Mouse (Mus musculus) heart, embryonic 15.5 days (tissue): ENCODE data around the gene Yars. TPM values are rescaled to one million over a fixed set of nuclear protein-coding genes. Genes with fewer than 3 reads are reported as not detected.

Experiments
- ATAC-seq: fragments of 200-750 bp; cut with Nextera tagmentation; replicated peaks from 2 replicates; pipeline ENCODE4 v1.8.0; 2017; ENCODE audit warnings: low read depth, moderate TSS enrichment; ENCODE audit not compliant: insufficient number of reproducible peaks, insufficient read depth, low FRiP score
- H3K27ac ChIP-seq: fragments of 300-500 bp; sonication (generic); 2 replicates; pipeline ENCODE4 v1.5.1; 2015; ENCODE audit warnings: mild to moderate bottlenecking, inconsistent platforms
- H3K27me3 ChIP-seq: fragments of 300-500 bp; sonication (generic); 2 replicates; pipeline ENCODE4 v1.6.1; 2015; ENCODE audit warnings: inconsistent platforms
- H3K36me3 ChIP-seq: fragments of 300-500 bp; sonication (generic); 2 replicates; pipeline ENCODE4 v1.6.1; 2015; ENCODE audit warnings: mild to moderate bottlenecking, inconsistent platforms
- H3K4me1 ChIP-seq: fragments of 300-500 bp; sonication (generic); replicated peaks from 2 replicates; pipeline ENCODE4 v1.6.1; 2015; ENCODE audit warnings: inconsistent platforms
- H3K4me2 ChIP-seq: fragments of 300-500 bp; sonication (generic); 2 replicates; pipeline ENCODE4 v1.6.1; 2015; ENCODE audit warnings: inconsistent platforms, mild to moderate bottlenecking, moderate library complexity
- H3K4me3 ChIP-seq: fragments of 300-500 bp; sonication (generic); 2 replicates; pipeline ENCODE4 v1.5.1; 2015; ENCODE audit warnings: mild to moderate bottlenecking, inconsistent platforms
- H3K9ac ChIP-seq: fragments of 300-500 bp; sonication (generic); 2 replicates; pipeline ENCODE4 v1.6.1; 2015; ENCODE audit warnings: mild to moderate bottlenecking, inconsistent platforms
- H3K9me3 ChIP-seq: fragments of 300-500 bp; sonication (generic); replicated peaks from 2 replicates; pipeline ENCODE4 v1.6.1; 2016; ENCODE audit warnings: inconsistent platforms
- WGBS: fragments of 180-500 bp; shearing (Covaris S2); methylation state at CpG from one replicate; pipeline ENCODE4 v1.1.7; 2015; ENCODE audit warnings: mixed read lengths; 5-methylcytosine and 5-hydroxymethylcytosine counted together
- polyA plus RNA-seq: library from polyadenylated mRNA; unstranded; fragments of >200 nt; fragmentation: Nextera tagmentation; extraction: Ambion mirVana; gene quantifications from 2 replicates; pipeline ENCODE4 v1.2.1, GENCODE M21; 2015

Yars gene
- polyA plus RNA-seq, 1 experiment from 2014 or later, result 40.8 TPM

- Histone ChIP-seq H3K4me1 (peaks cover 39% of the 10 kb centered on the region), H3K36me3 (no peaks in the 10 kb centered on the region), H3K9ac (no peak overlapping the region), H3K9me3 (no peaks in the 10 kb centered on the region), H3K4me3 (no peak overlapping the region), H3K4me2 (no peak overlapping the region), H3K27ac (no peak overlapping the region), H3K27me3 (peaks cover 79% of the 10 kb centered on the region)
- WGBS, result 77% methylated on average over 9 of the region's 9 CpGs
- ATAC-seq, result no peak
Observed at GRCm38 (mm10) chr4:129232561-129233360, 43.2 kb downstream of the Yars start.

- no peaks in the 10 kb centered on the region for H3K36me3 ChIP-seq
- H3K4me2 ChIP-seq, result no peak overlapping the region
- peaks cover 79% of the 10 kb centered on the region for H3K27me3 ChIP-seq
- H3K9me3 ChIP-seq, result no peaks in the 10 kb centered on the region
- no peak overlapping the region for H3K9ac ChIP-seq
- peaks cover 51% of the 10 kb centered on the region for H3K4me1 ChIP-seq
- ATAC-seq, result no peak
- H3K27ac ChIP-seq, result no peak overlapping the region
- H3K4me3 ChIP-seq, result no peak overlapping the region
- 6% methylated on average over 7 of the region's 7 CpGs for WGBS
Observed at GRCm38 (mm10) chr4:129234488-129234887, 44.9 kb downstream of the Yars start.

- Histone ChIP-seq H3K4me3 (no peak overlapping the region), H3K27ac (0 out of 2 replicates have a peak overlapping the region, but pooled peaks have one; percentile 40), H3K4me1 (peaks cover 52% of the 10 kb centered on the region), H3K4me2 (no peak overlapping the region), H3K36me3 (no peaks in the 10 kb centered on the region), H3K27me3 (peaks cover 79% of the 10 kb centered on the region), H3K9me3 (no peaks in the 10 kb centered on the region), H3K9ac (no peak overlapping the region)
- 54% methylated on average over 3 of the region's 3 CpGs for WGBS
- no peak for ATAC-seq
Observed at GRCm38 (mm10) chr4:129235147-129235546, 45.6 kb downstream of the Yars start.

GRCm38 (mm10) chr4:129236236-129236813 is 46.8 kb downstream of the Yars start:
- Histone ChIP-seq H3K27me3 (peaks cover 79% of the 10 kb centered on the region), H3K4me3 (no peak overlapping the region), H3K27ac (no peak overlapping the region), H3K9ac (no peak overlapping the region), H3K36me3 (no peaks in the 10 kb centered on the region), H3K4me1 (peaks cover 52% of the 10 kb centered on the region), H3K4me2 (no peak overlapping the region), H3K9me3 (no peaks in the 10 kb centered on the region)
- no peak for ATAC-seq
- WGBS, result 84% methylated on average over 8 of the region's 8 CpGs

- ATAC-seq, result no peak
- H3K9me3 ChIP-seq, result no peaks in the 10 kb centered on the region
- no peaks in the 10 kb centered on the region for H3K36me3 ChIP-seq
- peaks cover 55% of the 10 kb centered on the region for H3K4me1 ChIP-seq
- H3K27ac ChIP-seq, result no peak overlapping the region
- H3K4me2 ChIP-seq, result peak overlapping the region; percentile 94
- peaks cover 72% of the 10 kb centered on the region for H3K27me3 ChIP-seq
- WGBS, result 13% methylated on average over 21 of the region's 21 CpGs
- no peak overlapping the region for H3K9ac ChIP-seq
- peak overlapping the region; percentile 63 for H3K4me3 ChIP-seq
Observed at GRCm38 (mm10) chr4:129237843-129238441, 48.4 kb downstream of the Yars start.

GRCm38 (mm10) chr4:129238579-129239016 is 49.0 kb downstream of the Yars start:
- Histone ChIP-seq H3K4me2 (peak overlapping the region; percentile 94), H3K4me3 (peak overlapping the region; percentile 63), H3K9ac (peak overlapping the region; percentile 57), H3K9me3 (no peaks in the 10 kb centered on the region), H3K4me1 (peaks cover 55% of the 10 kb centered on the region), H3K27me3 (peaks cover 68% of the 10 kb centered on the region), H3K27ac (no peak overlapping the region), H3K36me3 (no peaks in the 10 kb centered on the region)
- under 1% methylated on average over 23 of the region's 23 CpGs for WGBS
- ATAC-seq, result no peak

GRCm38 (mm10) chr4:129239075-129239474 is 49.5 kb downstream of the Yars start:
- no peaks in the 10 kb centered on the region for H3K9me3 ChIP-seq
- WGBS, result under 1% methylated on average over 29 of the region's 29 CpGs
- H3K36me3 ChIP-seq, result no peaks in the 10 kb centered on the region
- H3K4me3 ChIP-seq, result peak overlapping the region; percentile 63
- H3K9ac ChIP-seq, result peak overlapping the region; percentile 57
- H3K4me2 ChIP-seq, result peak overlapping the region; percentile 94
- ATAC-seq, result peak; percentile 81
- H3K27me3 ChIP-seq, result peaks cover 71% of the 10 kb centered on the region
- H3K4me1 ChIP-seq, result peaks cover 54% of the 10 kb centered on the region
- no peak overlapping the region for H3K27ac ChIP-seq

GRCm38 (mm10) chr4:129241898-129242297 is 52.3 kb downstream of the Yars start:
- Histone ChIP-seq H3K4me3 (no peak overlapping the region), H3K27me3 (peaks cover 83% of the 10 kb centered on the region), H3K4me2 (no peak overlapping the region), H3K9ac (no peak overlapping the region), H3K27ac (0 out of 2 replicates have a peak overlapping the region, but pooled peaks have one; percentile 23), H3K9me3 (no peaks in the 10 kb centered on the region), H3K36me3 (no peaks in the 10 kb centered on the region), H3K4me1 (peaks cover 39% of the 10 kb centered on the region)
- 42% methylated on average over 7 of the region's 7 CpGs for WGBS
- ATAC-seq, result no peak

- Histone ChIP-seq H3K4me3 (no peak overlapping the region), H3K9ac (no peak overlapping the region), H3K36me3 (no peaks in the 10 kb centered on the region), H3K4me2 (no peak overlapping the region), H3K4me1 (peaks cover 41% of the 10 kb centered on the region), H3K27ac (0 out of 2 replicates have a peak overlapping the region, but pooled peaks have one; percentile 23), H3K9me3 (no peaks in the 10 kb centered on the region), H3K27me3 (peaks cover 83% of the 10 kb centered on the region)
- 53% methylated on average over 4 of the region's 4 CpGs for WGBS
- no peak for ATAC-seq
Observed at GRCm38 (mm10) chr4:129242327-129242726, 52.8 kb downstream of the Yars start.

- Histone ChIP-seq H3K4me3 (no peak overlapping the region), H3K9ac (no peak overlapping the region), H3K36me3 (no peaks in the 10 kb centered on the region), H3K4me2 (no peak overlapping the region), H3K9me3 (no peaks in the 10 kb centered on the region), H3K27me3 (peaks cover 83% of the 10 kb centered on the region), H3K4me1 (peaks cover 40% of the 10 kb centered on the region), H3K27ac (0 out of 2 replicates have a peak overlapping the region, but pooled peaks have one; percentile 23)
- 49% methylated on average over 4 of the region's 4 CpGs for WGBS
- no peak for ATAC-seq
Observed at GRCm38 (mm10) chr4:129242761-129243160, 53.2 kb downstream of the Yars start.

GRCm38 (mm10) chr4:129244802-129245201 is 55.2 kb downstream of the Yars start:
- whole genome bisulfite sequencing, result 44% methylated on average over 4 of the region's 4 CpGs
- no peak overlapping the region for H3K9ac ChIP-seq
- H3K4me1 ChIP-seq, result peaks cover 33% of the 10 kb centered on the region
- no peak for ATAC-seq
- H3K4me2 ChIP-seq, result no peak overlapping the region
- H3K27ac ChIP-seq, result no peak overlapping the region
- peaks cover 84% of the 10 kb centered on the region for H3K27me3 ChIP-seq
- H3K4me3 ChIP-seq, result no peak overlapping the region
- H3K9me3 ChIP-seq, result no peaks in the 10 kb centered on the region
- H3K36me3 ChIP-seq, result no peaks in the 10 kb centered on the region
